Mouse (Mus musculus) ES-Bruce4 (cell line): Measurements from ENCODE around the gene Ptpn6. TPM values are rescaled to one million over a fixed set of nuclear protein-coding genes. Genes with fewer than 3 reads are reported as not detected.
A peak's percentile ranks its signal among the peaks of the same experiment; 100 is the strongest.

Experiments used
- H3K27ac ChIP-seq: 2 replicates; pipeline ENCODE4 v1.5.1; 2012; ENCODE audit warnings: low read length, inconsistent platforms; ENCODE audit not compliant: insufficient read depth
- H3K27me3 ChIP-seq: 2 replicates; pipeline ENCODE4 v1.6.1; 2012; ENCODE audit warnings: mild to moderate bottlenecking, low read length, inconsistent platforms; ENCODE audit not compliant: control insufficient read depth, poor library complexity, insufficient read depth, severe bottlenecking
- H3K36me3 ChIP-seq: 2 replicates; pipeline ENCODE4 v1.6.1; 2012; ENCODE audit warnings: inconsistent platforms, mild to moderate bottlenecking, low read length, moderate library complexity; ENCODE audit not compliant: control insufficient read depth, poor library complexity, insufficient read depth, severe bottlenecking
- H3K4me1 ChIP-seq: one replicate; pipeline ENCODE4 v1.8.1; 2011; ENCODE audit warnings: low read length; ENCODE audit not compliant: control insufficient read depth, insufficient read depth
- H3K4me3 ChIP-seq: 2 replicates; pipeline ENCODE4 v1.5.1; 2011; ENCODE audit warnings: low read depth, mild to moderate bottlenecking, low read length
- H3K9ac ChIP-seq: 2 replicates; pipeline ENCODE4 v1.6.1; 2012; ENCODE audit warnings: low read depth, mild to moderate bottlenecking, inconsistent platforms; ENCODE audit not compliant: poor library complexity, severe bottlenecking
- H3K9me3 ChIP-seq: replicated peaks from 2 replicates; pipeline ENCODE4 v1.6.1; 2012; ENCODE audit warnings: mild to moderate bottlenecking, low read length, inconsistent platforms; ENCODE audit not compliant: control insufficient read depth, poor library complexity, insufficient read depth, severe bottlenecking
- CTCF ChIP-seq: IDR thresholded peaks from one replicate; pipeline ENCODE4 v1.8.1; 2011; ENCODE audit warnings: low read depth, low read length
- EP300 ChIP-seq: IDR thresholded peaks from 2 replicates; pipeline ENCODE4 v1.6.1; 2011; ENCODE audit warnings: low read depth, low read length; ENCODE audit not compliant: insufficient read depth
- POLR2A ChIP-seq: IDR thresholded peaks from one replicate; pipeline ENCODE4 v1.8.1; 2011; ENCODE audit warnings: low read length; ENCODE audit not compliant: insufficient read depth
- polyA plus RNA-seq: library from polyadenylated mRNA; stranded (reverse); fragments of >200 nt; gene quantifications from 2 replicates; pipeline ENCODE4 v1.2.4, GENCODE M21; 2011; ENCODE audit warnings: low read depth; ENCODE audit not compliant: missing spikeins, insufficient read depth, insufficient read length

The Ptpn6 gene
- polyA plus RNA-seq, 1 experiment: 15.4 TPM

- H3K27me3 ChIP-seq: no peaks in the 10 kb centered on the region
- H3K9ac ChIP-seq: no peak overlapping the region
- peaks cover 5% of the 10 kb centered on the region for H3K4me1 ChIP-seq
- no peaks in the 10 kb centered on the region for H3K36me3 ChIP-seq
- no peak overlapping the region for H3K4me3 ChIP-seq
- no peaks in the 10 kb centered on the region for H3K9me3 ChIP-seq
- TF ChIP-seq CTCF: no peak
- TF ChIP-seq EP300: no peak
- no peak for TF ChIP-seq POLR2A
- H3K27ac ChIP-seq: peak overlapping the region; percentile 30; the same call in 1 of the 2 replicates
Observed at GRCm38 (mm10) chr6:124753861-124754260, 15.3 kb upstream of the Ptpn6 start.

GRCm38 (mm10) chr6:124750405-124750804 is 11.9 kb upstream of the Ptpn6 start:
- H3K36me3 ChIP-seq: no peaks in the 10 kb centered on the region
- no peaks in the 10 kb centered on the region for H3K27me3 ChIP-seq
- no peak overlapping the region for H3K27ac ChIP-seq
- TF ChIP-seq POLR2A: no peak
- no peak for TF ChIP-seq EP300
- no peak for TF ChIP-seq CTCF
- no peaks in the 10 kb centered on the region for H3K9me3 ChIP-seq
- peaks cover 5% of the 10 kb centered on the region for H3K4me1 ChIP-seq
- no peak overlapping the region for H3K4me3 ChIP-seq
- no peak overlapping the region for H3K9ac ChIP-seq

- peak overlapping the region; percentile 88; the same call in 1 of the 2 replicates for H3K9ac ChIP-seq
- H3K36me3 ChIP-seq: no peaks in the 10 kb centered on the region
- no peaks in the 10 kb centered on the region for H3K9me3 ChIP-seq
- no peaks in the 10 kb centered on the region for H3K4me1 ChIP-seq
- TF ChIP-seq EP300 (no peak), CTCF (no peak), POLR2A (no peak)
- no peak overlapping the region for H3K27ac ChIP-seq
- no peaks in the 10 kb centered on the region for H3K27me3 ChIP-seq
- peak overlapping the region; percentile 59 for H3K4me3 ChIP-seq
Observed at GRCm38 (mm10) chr6:124746654-124747632, 8.4 kb upstream of the Ptpn6 start.

- Histone ChIP-seq H3K27me3 (no peaks in the 10 kb centered on the region), H3K9ac (peak overlapping the region; percentile 88), H3K9me3 (no peaks in the 10 kb centered on the region), H3K27ac (no peak overlapping the region), H3K36me3 (no peaks in the 10 kb centered on the region), H3K4me1 (no peaks in the 10 kb centered on the region), H3K4me3 (peak overlapping the region; percentile 59)
- TF ChIP-seq EP300 (no peak), POLR2A (no peak), CTCF (no peak)
Observed at GRCm38 (mm10) chr6:124746296-124746605, 7.7 kb upstream of the Ptpn6 start.

- Histone ChIP-seq H3K36me3 (no peaks in the 10 kb centered on the region), H3K9me3 (no peaks in the 10 kb centered on the region), H3K9ac (peak overlapping the region; percentile 88), H3K27me3 (no peaks in the 10 kb centered on the region), H3K27ac (no peak overlapping the region), H3K4me1 (no peaks in the 10 kb centered on the region), H3K4me3 (peak overlapping the region; percentile 65)
- TF ChIP-seq POLR2A (no peak), CTCF (peak; percentile 56), EP300 (peak; percentile 51; the same call in 1 of the 2 replicates)
Observed at GRCm38 (mm10) chr6:124745490-124746295, 7.2 kb upstream of the Ptpn6 start.
